Mouse (Mus musculus) liver, embryonic 16.5 days (tissue): ENCODE measurements around the gene Vstm5. TPM values are rescaled to one million over a fixed set of nuclear protein-coding genes. Genes with fewer than 3 reads are reported as not detected.

Experiments
- ATAC-seq: fragments of 200-750 bp; cut with Nextera tagmentation; 2 replicates; pipeline ENCODE4 v1.8.0; 2017; ENCODE audit warnings: low read depth, mild to moderate bottlenecking, moderate number of reproducible peaks, moderate library complexity
- H3K27ac ChIP-seq: fragments of 300-500 bp; sonication (generic); 2 replicates; pipeline ENCODE4 v1.5.1; 2014; ENCODE audit warnings: mild to moderate bottlenecking, low read length
- H3K27me3 ChIP-seq: fragments of 300-500 bp; sonication (generic); 2 replicates; pipeline ENCODE4 v1.6.1; 2014; ENCODE audit warnings: low read depth, low read length, mixed read lengths; ENCODE audit not compliant: control insufficient read depth, insufficient read depth
- H3K36me3 ChIP-seq: fragments of 300-500 bp; sonication (generic); 2 replicates; pipeline ENCODE4 v1.6.1; 2014; ENCODE audit warnings: mild to moderate bottlenecking; ENCODE audit not compliant: control insufficient read depth, insufficient read depth
- H3K4me1 ChIP-seq: fragments of 300-500 bp; sonication (generic); 2 replicates; pipeline ENCODE4 v1.6.1; 2014; ENCODE audit warnings: low read depth, low read length, mixed read lengths; ENCODE audit not compliant: control insufficient read depth
- H3K4me2 ChIP-seq: fragments of 300-500 bp; sonication (generic); 2 replicates; pipeline ENCODE4 v1.6.1; 2014; ENCODE audit warnings: low read depth, low read length, mixed read lengths
- H3K4me3 ChIP-seq: fragments of 300-500 bp; sonication (generic); 2 replicates; pipeline ENCODE4 v1.5.1; 2014; ENCODE audit warnings: low read depth, mild to moderate bottlenecking, low read length
- H3K9ac ChIP-seq: fragments of 300-500 bp; sonication (generic); 2 replicates; pipeline ENCODE4 v1.6.1; 2014; ENCODE audit warnings: low read depth, low read length
- H3K9me3 ChIP-seq: fragments of 300-500 bp; sonication (generic); replicated peaks from 2 replicates; pipeline ENCODE4 v1.6.1; 2016; ENCODE audit warnings: low read length; ENCODE audit not compliant: control insufficient read depth
- WGBS: fragments of 180-500 bp; shearing (Covaris S2); extraction: QIAGEN DNeasy Blood & Tissue Kit; methylation state at CpG from one replicate; pipeline ENCODE4 v1.1.7; 2014; ENCODE audit not compliant: insufficient replicate concordance; 5-methylcytosine and 5-hydroxymethylcytosine counted together
- polyA plus RNA-seq: library from polyadenylated mRNA; unstranded; fragments of >200 nt; fragmentation: Nextera tagmentation; extraction: Ambion mirVana; gene quantifications from 2 replicates; pipeline ENCODE4 v1.2.1, GENCODE M21; 2015

Gene Vstm5
- polyA plus RNA-seq, 1 experiment from 2014 or later: 0.30 TPM

- Histone ChIP-seq H3K4me1 (no peaks in the 10 kb centered on the region; the same call in 1 of the 2 replicates), H3K27me3 (peaks cover 4% of the 10 kb centered on the region; the same call in 1 of the 2 replicates), H3K4me2 (no peak overlapping the region), H3K27ac (no peak overlapping the region), H3K4me3 (no peak overlapping the region), H3K9ac (no peak overlapping the region), H3K36me3 (no peaks in the 10 kb centered on the region), H3K9me3 (no peaks in the 10 kb centered on the region)
- ATAC-seq: no peak
- WGBS: 54% methylated on average over 3 of the region's 3 CpGs
Measured at GRCm38 (mm10) chr9:15235986-15236385, 2.9 kb upstream of the Vstm5 start.

GRCm38 (mm10) chr9:15237516-15238296, 1.1 kb upstream of the Vstm5 start:
- Histone ChIP-seq H3K4me3 (no peak overlapping the region), H3K27me3 (peaks cover 4% of the 10 kb centered on the region; the same call in 1 of the 2 replicates), H3K27ac (no peak overlapping the region), H3K9me3 (no peaks in the 10 kb centered on the region), H3K4me2 (no peak overlapping the region), H3K4me1 (no peaks in the 10 kb centered on the region; the same call in 1 of the 2 replicates), H3K36me3 (no peaks in the 10 kb centered on the region), H3K9ac (no peak overlapping the region)
- 39% methylated on average over 14 of the region's 14 CpGs for WGBS
- no peak for ATAC-seq

GRCm38 (mm10) chr9:15238297-15238990, 401 bp upstream of the Vstm5 start:
- H3K4me1 ChIP-seq: no peaks in the 10 kb centered on the region; the same call in 1 of the 2 replicates
- no peak overlapping the region for H3K27ac ChIP-seq
- H3K36me3 ChIP-seq: no peaks in the 10 kb centered on the region
- peak overlapping the region; percentile 61 for H3K4me2 ChIP-seq
- WGBS: 49% methylated on average over 16 of the region's 16 CpGs
- no peak for ATAC-seq
- peaks cover 4% of the 10 kb centered on the region; the same call in 1 of the 2 replicates for H3K27me3 ChIP-seq
- peak overlapping the region; percentile 47 for H3K4me3 ChIP-seq
- H3K9ac ChIP-seq: no peak overlapping the region; the same call in 1 of the 2 replicates
- no peaks in the 10 kb centered on the region for H3K9me3 ChIP-seq

GRCm38 (mm10) chr9:15240006-15240405, 1.2 kb downstream of the Vstm5 start:
- H3K4me2 ChIP-seq: no peak overlapping the region
- no peak overlapping the region for H3K4me3 ChIP-seq
- H3K27me3 ChIP-seq: peaks cover 4% of the 10 kb centered on the region; the same call in 1 of the 2 replicates
- H3K9me3 ChIP-seq: no peaks in the 10 kb centered on the region
- no peak overlapping the region for H3K9ac ChIP-seq
- no peaks in the 10 kb centered on the region; the same call in 1 of the 2 replicates for H3K4me1 ChIP-seq
- 79% methylated on average over 6 of the region's 6 CpGs for WGBS
- no peak for ATAC-seq
- H3K27ac ChIP-seq: no peak overlapping the region
- no peaks in the 10 kb centered on the region for H3K36me3 ChIP-seq

DNA sequence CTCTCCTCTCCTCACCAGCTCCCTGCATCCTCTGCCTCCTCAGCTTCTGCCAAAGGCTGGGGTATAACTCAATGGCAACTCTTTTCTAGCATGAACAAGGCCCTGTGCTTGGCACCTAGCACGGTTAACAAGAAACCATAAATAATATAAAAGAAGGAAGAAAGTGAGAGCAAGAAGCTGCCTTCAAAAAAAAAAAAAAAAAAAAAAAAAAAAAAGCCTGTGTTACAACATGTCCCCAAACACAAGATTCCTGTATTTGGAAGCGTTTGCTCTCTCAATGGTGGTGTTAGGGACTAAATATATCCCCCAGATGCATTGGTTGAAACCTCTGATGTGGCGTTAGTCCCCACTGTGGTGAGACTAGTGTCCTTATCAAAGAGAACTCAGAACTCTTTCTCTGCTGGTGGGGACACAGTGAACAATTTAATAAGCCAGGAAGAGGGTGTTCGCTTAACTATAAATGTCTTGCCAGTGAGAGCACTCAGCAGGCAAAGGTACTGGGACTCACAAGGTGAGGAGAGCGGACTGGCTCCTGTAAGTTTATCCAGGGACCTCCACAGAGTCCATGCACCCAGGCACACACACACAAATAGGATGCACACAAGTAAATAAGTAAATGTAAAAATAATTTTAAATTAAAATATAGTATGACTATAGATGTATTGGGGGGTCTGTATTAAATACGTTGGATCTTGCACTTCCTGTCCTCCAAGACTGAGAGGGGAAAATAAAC, 2.2 kb downstream of the Vstm5 start:
- Histone ChIP-seq H3K36me3 (no peaks in the 10 kb centered on the region), H3K27me3 (peaks cover 4% of the 10 kb centered on the region; the same call in 1 of the 2 replicates), H3K4me3 (no peak overlapping the region), H3K27ac (no peak overlapping the region), H3K4me1 (no peaks in the 10 kb centered on the region; the same call in 1 of the 2 replicates), H3K4me2 (no peak overlapping the region), H3K9ac (no peak overlapping the region), H3K9me3 (no peaks in the 10 kb centered on the region)
- 31% methylated on average over 6 of the region's 6 CpGs for WGBS
- no peak for ATAC-seq

- H3K27me3 ChIP-seq: peaks cover 4% of the 10 kb centered on the region; the same call in 1 of the 2 replicates
- peak; percentile 39; the same call in 1 of the 2 replicates for ATAC-seq
- 43% methylated on average over 9 of the region's 9 CpGs for WGBS
- H3K4me2 ChIP-seq: no peak overlapping the region
- H3K9me3 ChIP-seq: no peaks in the 10 kb centered on the region
- H3K4me1 ChIP-seq: no peaks in the 10 kb centered on the region; the same call in 1 of the 2 replicates
- H3K9ac ChIP-seq: no peak overlapping the region
- no peaks in the 10 kb centered on the region for H3K36me3 ChIP-seq
- H3K4me3 ChIP-seq: no peak overlapping the region
- no peak overlapping the region for H3K27ac ChIP-seq
Measured at GRCm38 (mm10) chr9:15241596-15241939, 2.7 kb downstream of the Vstm5 start.

GRCm38 (mm10) chr9:15242130-15242529, 3.3 kb downstream of the Vstm5 start:
- H3K4me3 ChIP-seq: no peak overlapping the region
- WGBS: 25% methylated on average over 1 of the region's 1 CpGs
- H3K27me3 ChIP-seq: peaks cover 4% of the 10 kb centered on the region; the same call in 1 of the 2 replicates
- ATAC-seq: no peak
- H3K9ac ChIP-seq: no peak overlapping the region
- no peak overlapping the region for H3K27ac ChIP-seq
- no peaks in the 10 kb centered on the region for H3K36me3 ChIP-seq
- H3K4me1 ChIP-seq: no peaks in the 10 kb centered on the region; the same call in 1 of the 2 replicates
- no peak overlapping the region for H3K4me2 ChIP-seq
- H3K9me3 ChIP-seq: no peaks in the 10 kb centered on the region

DNA sequence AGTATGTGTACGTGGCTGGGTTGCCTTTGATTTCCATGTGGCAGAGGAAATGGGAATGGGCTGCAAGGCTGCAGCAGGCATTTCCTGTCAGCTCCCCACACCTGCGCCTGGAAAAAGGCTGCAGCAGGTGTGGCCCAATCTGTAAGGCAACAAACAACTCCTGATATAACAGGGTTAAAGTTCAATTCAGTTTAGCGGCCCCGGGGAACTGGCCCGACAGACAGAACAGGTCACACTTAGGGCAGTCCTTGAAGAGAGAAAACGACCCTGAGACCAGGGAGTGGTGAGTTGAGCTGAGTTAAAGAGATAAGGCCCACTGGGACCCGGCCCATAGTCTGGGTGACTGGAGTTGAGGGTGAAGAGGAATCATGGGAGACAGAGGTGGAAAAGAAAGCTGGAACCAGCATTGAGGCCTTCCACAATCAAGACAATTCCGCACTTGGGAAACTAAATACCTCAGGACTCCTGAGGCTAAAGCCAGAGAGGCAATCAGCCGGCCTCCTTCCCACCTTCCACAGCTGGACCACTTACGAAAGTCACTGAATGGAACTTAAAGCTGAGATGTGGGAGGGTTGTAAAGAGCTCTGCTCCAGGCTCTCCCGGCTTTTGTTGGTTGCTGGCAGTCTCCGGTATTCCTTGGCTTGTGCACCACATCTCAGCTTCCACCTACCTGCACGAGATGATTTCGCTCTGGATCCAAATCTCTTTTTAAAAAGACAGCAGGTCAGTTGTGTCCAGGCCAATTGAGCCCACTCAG, 6.7 kb downstream of the Vstm5 start:
- Histone ChIP-seq H3K9ac (no peak overlapping the region), H3K9me3 (no peaks in the 10 kb centered on the region), H3K27ac (no peak overlapping the region), H3K4me1 (no peaks in the 10 kb centered on the region), H3K4me2 (no peak overlapping the region), H3K27me3 (no peaks in the 10 kb centered on the region), H3K4me3 (no peak overlapping the region), H3K36me3 (no peaks in the 10 kb centered on the region)
- ATAC-seq: 0 out of 2 replicates have a peak, but pooled peaks have one; percentile 24
- 51% methylated on average over 14 of the region's 14 CpGs for WGBS
